Mouse (Mus musculus) hindbrain, embryonic 12.5 days (tissue): ENCODE measurements around the gene Fam171a2. TPM values are rescaled to one million over a fixed set of nuclear protein-coding genes. Genes with fewer than 3 reads are reported as not detected.

Experiments
- ATAC-seq: fragments of 200-750 bp; cut with Nextera tagmentation; 2 replicates; pipeline ENCODE4 v1.8.0; 2017; ENCODE audit warnings: moderate TSS enrichment; ENCODE audit not compliant: low FRiP score
- H3K27ac ChIP-seq: fragments of 300-500 bp; sonication (generic); 2 replicates; pipeline ENCODE4 v1.5.1; 2016; ENCODE audit warnings: mild to moderate bottlenecking
- H3K27me3 ChIP-seq: fragments of 300-500 bp; sonication (generic); 2 replicates; pipeline ENCODE4 v1.6.1; 2016; ENCODE audit warnings: mild to moderate bottlenecking
- H3K36me3 ChIP-seq: fragments of 300-500 bp; sonication (generic); 2 replicates; pipeline ENCODE4 v1.6.1; 2016; ENCODE audit warnings: mild to moderate bottlenecking
- H3K4me1 ChIP-seq: fragments of 300-500 bp; sonication (generic); 2 replicates; pipeline ENCODE4 v1.6.1; 2016
- H3K4me2 ChIP-seq: fragments of 300-500 bp; sonication (generic); replicated peaks from 2 replicates; pipeline ENCODE4 v1.6.1; 2016; ENCODE audit warnings: mild to moderate bottlenecking
- H3K4me3 ChIP-seq: fragments of 300-500 bp; sonication (generic); 2 replicates; pipeline ENCODE4 v1.5.1; 2016; ENCODE audit warnings: mild to moderate bottlenecking
- H3K9ac ChIP-seq: fragments of 300-500 bp; sonication (generic); 2 replicates; pipeline ENCODE4 v1.6.1; 2016; ENCODE audit warnings: mild to moderate bottlenecking, moderate library complexity
- H3K9me3 ChIP-seq: fragments of 300-500 bp; sonication (generic); replicated peaks from 2 replicates; pipeline ENCODE4 v1.6.1; 2016; ENCODE audit warnings: mild to moderate bottlenecking
- WGBS: fragments of 180-500 bp; shearing (Covaris S2); methylation state at CpG from one replicate; pipeline ENCODE4 v1.1.7; 2016; 5-methylcytosine and 5-hydroxymethylcytosine counted together
- polyA plus RNA-seq: library from polyadenylated mRNA; unstranded; fragments of >200 nt; fragmentation: Nextera tagmentation; extraction: Ambion mirVana; gene quantifications from 2 replicates; pipeline ENCODE4 v1.2.1, GENCODE M21; 2016

The Fam171a2 gene
- polyA plus RNA-seq, result 21.5 and 22.8 TPM in 2 replicates

- H3K9ac ChIP-seq, result peak within 1 kb of the TSS; percentile 100
- H3K4me1 ChIP-seq, result peaks cover 42% of the 10 kb centered on the region
- H3K27me3 ChIP-seq, result peaks cover 28% of the 10 kb centered on the region
- ATAC-seq, result peak; percentile 78
- peak within 1 kb of the TSS; percentile 86 for H3K4me3 ChIP-seq
- H3K9me3 ChIP-seq, result no peaks in the 10 kb centered on the region
- under 1% methylated on average over 40 of the region's 40 CpGs for WGBS
- H3K36me3 ChIP-seq, result peaks cover 11% of the 10 kb centered on the region
- H3K4me2 ChIP-seq, result peak within 1 kb of the TSS; percentile 80
- H3K27ac ChIP-seq, result peak within 1 kb of the TSS; percentile 95
Observed at GRCm38 (mm10) chr11:102447497-102447896, at the start of gene Fam171a2. Fam171a2 (minus strand) TSS chr11:102447682.

GRCm38 (mm10) chr11:102496732-102497131 is 49.2 kb upstream of the Fam171a2 start:
- 81% methylated on average over 2 of the region's 2 CpGs for WGBS
- H3K4me1 ChIP-seq, result no peaks in the 10 kb centered on the region
- ATAC-seq, result no peak
- no peaks in the 10 kb centered on the region for H3K27me3 ChIP-seq
- peaks cover 61% of the 10 kb centered on the region for H3K36me3 ChIP-seq
- H3K9ac ChIP-seq, result no peak overlapping the region
- H3K27ac ChIP-seq, result no peak overlapping the region
- no peaks in the 10 kb centered on the region for H3K9me3 ChIP-seq
- no peak overlapping the region for H3K4me3 ChIP-seq
- no peak overlapping the region for H3K4me2 ChIP-seq

- Histone ChIP-seq H3K4me1 (no peaks in the 10 kb centered on the region), H3K27me3 (no peaks in the 10 kb centered on the region), H3K27ac (no peak overlapping the region), H3K4me2 (no peak overlapping the region), H3K9ac (no peak overlapping the region), H3K4me3 (no peak overlapping the region), H3K9me3 (no peaks in the 10 kb centered on the region), H3K36me3 (peaks cover 60% of the 10 kb centered on the region)
- ATAC-seq, result no peak
- WGBS, result 87% methylated on average over 2 of the region's 2 CpGs
Observed at GRCm38 (mm10) chr11:102496206-102496605, 48.7 kb upstream of the Fam171a2 start.

- Histone ChIP-seq H3K4me3 (no peak overlapping the region), H3K4me1 (no peaks in the 10 kb centered on the region), H3K4me2 (no peak overlapping the region), H3K27ac (no peak overlapping the region), H3K36me3 (peaks cover 58% of the 10 kb centered on the region), H3K27me3 (no peaks in the 10 kb centered on the region), H3K9me3 (no peaks in the 10 kb centered on the region), H3K9ac (no peak overlapping the region)
- ATAC-seq, result no peak
- 96% methylated on average over 5 of the region's 5 CpGs for WGBS
Observed at GRCm38 (mm10) chr11:102495742-102496141, 48.3 kb upstream of the Fam171a2 start.

GRCm38 (mm10) chr11:102495114-102495513 is 47.6 kb upstream of the Fam171a2 start:
- WGBS, result 98% methylated on average over 6 of the region's 6 CpGs

GRCm38 (mm10) chr11:102494063-102494650 is 46.7 kb upstream of the Fam171a2 start:
- Histone ChIP-seq H3K36me3 (peaks cover 45% of the 10 kb centered on the region), H3K4me1 (no peaks in the 10 kb centered on the region), H3K27ac (no peak overlapping the region), H3K9ac (no peak overlapping the region), H3K27me3 (no peaks in the 10 kb centered on the region), H3K9me3 (no peaks in the 10 kb centered on the region), H3K4me3 (no peak overlapping the region), H3K4me2 (no peak overlapping the region)
- WGBS, result 92% methylated on average over 7 of the region's 7 CpGs
- no peak for ATAC-seq

More at GRCm38 (mm10) chr11:102495114-102495513, 47.6 kb upstream of the Fam171a2 start:
- H3K9me3 ChIP-seq, result no peaks in the 10 kb centered on the region
- H3K9ac ChIP-seq, result no peak overlapping the region
- peaks cover 53% of the 10 kb centered on the region for H3K36me3 ChIP-seq
- H3K4me1 ChIP-seq, result no peaks in the 10 kb centered on the region
- H3K4me3 ChIP-seq, result no peak overlapping the region
- no peak overlapping the region for H3K4me2 ChIP-seq
- no peaks in the 10 kb centered on the region for H3K27me3 ChIP-seq
- no peak overlapping the region for H3K27ac ChIP-seq
- ATAC-seq, result no peak

GRCm38 (mm10) chr11:102493241-102493640 is 45.8 kb upstream of the Fam171a2 start:
- 95% methylated on average over 2 of the region's 2 CpGs for WGBS
- H3K9ac ChIP-seq, result no peak overlapping the region
- no peak overlapping the region for H3K4me2 ChIP-seq
- no peaks in the 10 kb centered on the region for H3K27me3 ChIP-seq
- no peak overlapping the region for H3K27ac ChIP-seq
- no peak for ATAC-seq
- H3K4me3 ChIP-seq, result no peak overlapping the region
- no peaks in the 10 kb centered on the region for H3K4me1 ChIP-seq
- peaks cover 37% of the 10 kb centered on the region for H3K36me3 ChIP-seq
- no peaks in the 10 kb centered on the region for H3K9me3 ChIP-seq

- H3K4me3 ChIP-seq, result no peak overlapping the region
- peaks cover 37% of the 10 kb centered on the region for H3K36me3 ChIP-seq
- H3K9ac ChIP-seq, result no peak overlapping the region
- ATAC-seq, result no peak
- no peaks in the 10 kb centered on the region for H3K4me1 ChIP-seq
- 91% methylated on average over 2 of the region's 2 CpGs for WGBS
- no peaks in the 10 kb centered on the region for H3K27me3 ChIP-seq
- no peak overlapping the region for H3K27ac ChIP-seq
- no peaks in the 10 kb centered on the region for H3K9me3 ChIP-seq
- H3K4me2 ChIP-seq, result no peak overlapping the region
Observed at GRCm38 (mm10) chr11:102487901-102488300, 40.4 kb upstream of the Fam171a2 start.

GRCm38 (mm10) chr11:102486733-102487386 is 39.4 kb upstream of the Fam171a2 start:
- no peak overlapping the region for H3K27ac ChIP-seq
- no peaks in the 10 kb centered on the region for H3K4me1 ChIP-seq
- no peak overlapping the region for H3K9ac ChIP-seq
- ATAC-seq, result no peak
- no peaks in the 10 kb centered on the region for H3K27me3 ChIP-seq
- WGBS, result 76% methylated on average over 11 of the region's 11 CpGs
- peaks cover 28% of the 10 kb centered on the region for H3K36me3 ChIP-seq
- H3K4me2 ChIP-seq, result no peak overlapping the region
- H3K9me3 ChIP-seq, result no peaks in the 10 kb centered on the region
- no peak overlapping the region for H3K4me3 ChIP-seq

- H3K9me3 ChIP-seq, result no peaks in the 10 kb centered on the region
- ATAC-seq, result no peak
- H3K4me3 ChIP-seq, result no peak overlapping the region
- no peak overlapping the region for H3K27ac ChIP-seq
- H3K9ac ChIP-seq, result no peak overlapping the region
- no peaks in the 10 kb centered on the region for H3K27me3 ChIP-seq
- H3K4me2 ChIP-seq, result no peak overlapping the region
- no peaks in the 10 kb centered on the region for H3K4me1 ChIP-seq
- peaks cover 70% of the 10 kb centered on the region for H3K36me3 ChIP-seq
- 92% methylated on average over 10 of the region's 10 CpGs for WGBS
Observed at GRCm38 (mm10) chr11:102481779-102482178, 34.3 kb upstream of the Fam171a2 start.

GRCm38 (mm10) chr11:102480897-102481296 is 33.4 kb upstream of the Fam171a2 start:
- no peak overlapping the region for H3K9ac ChIP-seq
- no peaks in the 10 kb centered on the region for H3K4me1 ChIP-seq
- 89% methylated on average over 4 of the region's 4 CpGs for WGBS
- ATAC-seq, result no peak
- H3K4me2 ChIP-seq, result no peak overlapping the region
- H3K4me3 ChIP-seq, result no peak overlapping the region
- H3K27me3 ChIP-seq, result no peaks in the 10 kb centered on the region
- H3K9me3 ChIP-seq, result no peaks in the 10 kb centered on the region
- H3K27ac ChIP-seq, result no peak overlapping the region
- H3K36me3 ChIP-seq, result peaks cover 63% of the 10 kb centered on the region

- no peak overlapping the region for H3K9ac ChIP-seq
- H3K27ac ChIP-seq, result no peak overlapping the region
- 98% methylated on average over 15 of the region's 15 CpGs for WGBS
- ATAC-seq, result no peak
- peaks cover 64% of the 10 kb centered on the region for H3K36me3 ChIP-seq
- no peak overlapping the region for H3K4me3 ChIP-seq
- no peak overlapping the region for H3K4me2 ChIP-seq
- no peaks in the 10 kb centered on the region for H3K9me3 ChIP-seq
- H3K4me1 ChIP-seq, result no peaks in the 10 kb centered on the region
- H3K27me3 ChIP-seq, result no peaks in the 10 kb centered on the region
Observed at GRCm38 (mm10) chr11:102480111-102480510, 32.6 kb upstream of the Fam171a2 start.

- no peak overlapping the region for H3K27ac ChIP-seq
- ATAC-seq, result no peak
- no peaks in the 10 kb centered on the region for H3K27me3 ChIP-seq
- H3K4me2 ChIP-seq, result no peak overlapping the region
- H3K4me1 ChIP-seq, result no peaks in the 10 kb centered on the region
- H3K4me3 ChIP-seq, result no peak overlapping the region
- WGBS, result 95% methylated on average over 23 of the region's 23 CpGs
- H3K36me3 ChIP-seq, result peaks cover 63% of the 10 kb centered on the region
- no peak overlapping the region for H3K9ac ChIP-seq
- no peaks in the 10 kb centered on the region for H3K9me3 ChIP-seq
Observed at GRCm38 (mm10) chr11:102479581-102479980, 32.1 kb upstream of the Fam171a2 start.
